Mouse (Mus musculus) stomach, postnatal 0 days (tissue): Measurements from ENCODE around the gene Creb3l2. TPM values are rescaled to one million over a fixed set of nuclear protein-coding genes. Genes with fewer than 3 reads are reported as not detected.

Experiments used
- ATAC-seq: fragments of 200-750 bp; cut with Nextera tagmentation; 2 replicates; pipeline ENCODE4 v1.8.0; 2017; ENCODE audit not compliant: low FRiP score, low TSS enrichment
- DNase-seq: peaks from one replicate; pipeline ENCODE4 v3.0.0-alpha.2; 2016; ENCODE audit warnings: low spot score
- H3K27ac ChIP-seq: fragments of 300-500 bp; sonication (generic); replicated peaks from 2 replicates; pipeline ENCODE4 v1.5.1; 2014; ENCODE audit warnings: mild to moderate bottlenecking, control low read depth
- H3K27me3 ChIP-seq: fragments of 300-500 bp; sonication (generic); 2 replicates; pipeline ENCODE4 v1.6.1; 2014; ENCODE audit warnings: low read length; ENCODE audit not compliant: control insufficient read depth, insufficient read depth
- H3K36me3 ChIP-seq: fragments of 300-500 bp; sonication (generic); 2 replicates; pipeline ENCODE4 v1.6.1; 2014; ENCODE audit warnings: low read length, mixed read lengths; ENCODE audit not compliant: control insufficient read depth, insufficient read depth
- H3K4me1 ChIP-seq: fragments of 300-500 bp; sonication (generic); replicated peaks from 2 replicates; pipeline ENCODE4 v1.6.1; 2014; ENCODE audit warnings: antibody characterized with exemption; ENCODE audit not compliant: control insufficient read depth, insufficient read depth
- H3K4me2 ChIP-seq: fragments of 300-500 bp; sonication (generic); replicated peaks from 2 replicates; pipeline ENCODE4 v1.6.1; 2014; ENCODE audit warnings: low read depth, mild to moderate bottlenecking, control low read depth, moderate library complexity
- H3K4me3 ChIP-seq: fragments of 300-500 bp; sonication (generic); 2 replicates; pipeline ENCODE4 v1.5.1; 2014; ENCODE audit warnings: low read depth, low read length, control low read depth
- H3K9ac ChIP-seq: fragments of 300-500 bp; sonication (generic); 2 replicates; pipeline ENCODE4 v1.6.1; 2014; ENCODE audit warnings: mild to moderate bottlenecking, low read length, control low read depth, mixed read lengths
- H3K9me3 ChIP-seq: fragments of 300-500 bp; sonication (generic); 2 replicates; pipeline ENCODE4 v1.6.1; 2016; ENCODE audit warnings: low read length; ENCODE audit not compliant: control insufficient read depth
- CTCF ChIP-seq: IDR thresholded peaks from 2 replicates; pipeline ENCODE4 v1.5.1; 2016; ENCODE audit warnings: antibody characterized with exemption, low read depth, mild to moderate bottlenecking, moderate library complexity
- EP300 ChIP-seq: optimal IDR thresholded peaks from 2 replicates; pipeline ENCODE3; 2016; ENCODE audit warnings: antibody characterized with exemption
- whole genome bisulfite sequencing: fragments of 180-500 bp; shearing (Covaris S2); extraction: QIAGEN DNeasy Blood & Tissue Kit; methylation state at CpG from one replicate; pipeline ENCODE4 v1.1.7; 2014; 5-methylcytosine and 5-hydroxymethylcytosine counted together
- polyA plus RNA-seq: library from polyadenylated mRNA; unstranded; fragments of >200 nt; fragmentation: Nextera tagmentation; extraction: Ambion mirVana; gene quantifications from 2 replicates; pipeline ENCODE4 v1.2.1, GENCODE M21; 2015

The Creb3l2 gene
- polyA plus RNA-seq, 1 experiment from 2014 or later = 8.5 TPM

DNA sequence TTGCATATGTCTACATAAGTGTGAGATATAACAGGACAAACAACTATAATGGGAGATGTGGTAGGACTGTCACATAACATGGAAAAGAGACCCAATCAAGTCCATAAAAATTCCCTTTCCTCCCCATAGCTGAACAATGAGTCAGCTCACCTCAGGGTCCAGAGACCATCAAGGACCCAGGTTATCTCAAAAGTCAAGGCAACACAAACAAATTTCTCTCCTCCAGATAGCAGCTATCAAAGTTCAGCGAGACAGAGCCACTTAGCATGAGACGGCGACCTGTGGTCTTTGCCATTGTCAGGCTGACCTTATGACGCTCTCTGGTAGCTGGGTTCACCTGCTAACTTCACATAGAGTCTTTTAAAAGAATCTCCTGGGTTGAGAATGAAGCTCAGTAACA is 44.7 kb downstream of the Creb3l2 start:
- H3K4me1 ChIP-seq = peaks cover 13% of the 10 kb centered on the region
- no peaks in the 10 kb centered on the region for H3K9me3 ChIP-seq
- H3K36me3 ChIP-seq = no peaks in the 10 kb centered on the region
- no peak overlapping the region for H3K9ac ChIP-seq
- TF ChIP-seq EP300 (no peak), CTCF (no peak)
- no peak overlapping the region for H3K4me3 ChIP-seq
- H3K27ac ChIP-seq = no peak overlapping the region
- H3K4me2 ChIP-seq = no peak overlapping the region
- no peak for DNase-seq
- H3K27me3 ChIP-seq = no peaks in the 10 kb centered on the region
- no peak for ATAC-seq
- WGBS = 68% methylated on average over 4 of the region's 4 CpGs

DNA sequence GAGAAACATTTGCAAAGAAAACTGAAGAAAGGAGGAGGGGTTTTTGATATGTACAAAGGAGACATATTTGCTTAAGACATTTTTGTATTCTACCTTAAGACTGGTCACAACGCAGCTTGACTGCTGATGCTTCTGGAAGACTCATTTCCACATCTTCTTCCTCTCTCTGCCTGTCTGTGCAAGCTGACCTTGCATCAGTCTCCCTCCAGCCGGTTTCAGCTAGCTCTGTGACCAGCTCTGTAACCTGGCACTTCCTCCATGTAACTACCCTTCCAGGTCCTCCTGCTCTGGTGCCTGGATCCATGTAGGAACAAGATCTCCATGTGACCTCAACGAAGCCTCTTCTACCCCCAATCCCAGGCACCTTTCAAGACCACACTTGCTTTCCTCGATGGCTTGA is 45.8 kb downstream of the Creb3l2 start:
- no peaks in the 10 kb centered on the region for H3K9me3 ChIP-seq
- no peak overlapping the region for H3K9ac ChIP-seq
- H3K36me3 ChIP-seq = no peaks in the 10 kb centered on the region
- no peaks in the 10 kb centered on the region for H3K27me3 ChIP-seq
- ATAC-seq (no peak), DNase-seq (no peak)
- TF ChIP-seq CTCF = no peak
- no peak for TF ChIP-seq EP300
- 63% methylated on average over 4 of the region's 4 CpGs for WGBS
- H3K27ac ChIP-seq = no peak overlapping the region
- H3K4me3 ChIP-seq = no peak overlapping the region
- no peak overlapping the region for H3K4me2 ChIP-seq
- peaks cover 8% of the 10 kb centered on the region for H3K4me1 ChIP-seq

DNA sequence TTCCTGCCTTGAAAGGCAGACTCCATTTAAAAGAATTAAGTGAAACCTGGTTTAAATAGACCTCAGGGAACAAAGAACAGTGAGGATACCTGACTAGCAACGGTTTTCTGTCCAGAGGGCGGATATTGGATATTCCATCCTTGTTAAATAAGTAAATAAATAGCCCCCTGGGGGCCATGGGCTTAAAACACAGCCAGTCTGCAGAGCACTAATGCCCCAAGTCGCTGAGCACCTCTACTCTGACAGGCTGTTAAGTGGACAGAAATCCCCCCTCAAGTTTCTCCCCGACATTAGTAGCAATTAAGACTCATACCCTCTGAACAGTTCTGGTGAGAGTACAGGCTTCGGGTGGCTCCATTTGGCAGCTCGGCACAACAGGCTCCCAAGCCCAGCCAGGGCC is 48.7 kb downstream of the Creb3l2 start:
- Histone ChIP-seq H3K9ac (no peak overlapping the region), H3K4me3 (no peak overlapping the region), H3K27me3 (no peaks in the 10 kb centered on the region), H3K36me3 (no peaks in the 10 kb centered on the region), H3K4me2 (no peak overlapping the region), H3K9me3 (no peaks in the 10 kb centered on the region), H3K27ac (no peak overlapping the region), H3K4me1 (peaks cover 3% of the 10 kb centered on the region; the same call in 1 of the 2 replicates)
- ATAC-seq (no peak), DNase-seq (no peak)
- WGBS = 74% methylated on average over 6 of the region's 6 CpGs
- no peak for TF ChIP-seq CTCF
- TF ChIP-seq EP300 = no peak

DNA sequence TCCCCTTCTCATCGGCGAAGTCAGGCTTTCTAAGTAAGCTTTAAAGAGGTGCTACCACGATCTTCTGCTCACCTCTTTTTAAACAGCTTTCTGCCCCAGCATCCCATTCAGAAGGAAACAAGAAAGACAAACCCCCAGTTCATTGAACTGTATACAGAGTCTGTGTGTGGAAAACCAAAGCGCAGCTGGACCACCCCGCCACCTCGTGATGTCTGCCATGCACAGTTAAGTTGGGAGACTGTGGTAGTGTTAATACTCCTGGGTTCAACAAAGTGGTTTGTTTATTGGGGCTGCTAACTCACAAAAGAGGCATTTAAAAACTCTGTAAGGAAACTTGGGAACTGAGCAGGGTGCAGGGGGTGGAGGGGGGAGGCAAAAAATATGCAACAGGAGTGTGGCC is 49.7 kb downstream of the Creb3l2 start:
- no peak overlapping the region for H3K4me3 ChIP-seq
- no peak for TF ChIP-seq CTCF
- no peak for TF ChIP-seq EP300
- 76% methylated on average over 6 of the region's 6 CpGs for WGBS
- no peak overlapping the region for H3K4me2 ChIP-seq
- no peak overlapping the region for H3K27ac ChIP-seq
- DNase-seq = no peak
- H3K9me3 ChIP-seq = no peaks in the 10 kb centered on the region
- no peak overlapping the region for H3K9ac ChIP-seq
- H3K4me1 ChIP-seq = peaks cover 3% of the 10 kb centered on the region; the same call in 1 of the 2 replicates
- no peaks in the 10 kb centered on the region for H3K36me3 ChIP-seq
- no peak for ATAC-seq
- no peaks in the 10 kb centered on the region for H3K27me3 ChIP-seq

DNA sequence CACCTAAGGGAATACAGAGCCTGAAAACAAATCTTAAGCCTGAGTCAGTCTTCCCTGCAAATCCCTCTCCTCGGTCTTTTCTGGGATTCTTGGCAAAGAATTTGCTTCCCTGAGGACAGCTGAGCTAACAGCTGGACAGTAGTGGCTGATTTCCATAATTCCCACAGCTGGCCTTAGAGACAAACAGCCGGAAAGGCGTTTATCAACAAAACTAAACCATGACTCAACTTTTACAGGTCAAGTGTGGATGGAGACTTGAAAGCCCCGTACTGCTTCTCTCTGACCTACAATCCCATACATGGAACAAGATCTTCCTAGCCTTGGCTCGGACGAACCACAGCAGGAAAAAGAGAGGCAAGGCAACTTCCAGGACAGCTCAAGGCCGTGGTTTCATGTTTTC is 50.6 kb downstream of the Creb3l2 start:
- TF ChIP-seq EP300 (no peak), CTCF (no peak)
- ATAC-seq = no peak; the same call in 1 of the 2 replicates
- Histone ChIP-seq H3K27me3 (no peaks in the 10 kb centered on the region), H3K9me3 (no peaks in the 10 kb centered on the region), H3K4me1 (peaks cover 3% of the 10 kb centered on the region; the same call in 1 of the 2 replicates), H3K9ac (no peak overlapping the region), H3K4me3 (no peak overlapping the region), H3K4me2 (no peak overlapping the region), H3K27ac (no peak overlapping the region), H3K36me3 (no peaks in the 10 kb centered on the region)
- WGBS = 46% methylated on average over 7 of the region's 7 CpGs
- DNase-seq = no peak

DNA sequence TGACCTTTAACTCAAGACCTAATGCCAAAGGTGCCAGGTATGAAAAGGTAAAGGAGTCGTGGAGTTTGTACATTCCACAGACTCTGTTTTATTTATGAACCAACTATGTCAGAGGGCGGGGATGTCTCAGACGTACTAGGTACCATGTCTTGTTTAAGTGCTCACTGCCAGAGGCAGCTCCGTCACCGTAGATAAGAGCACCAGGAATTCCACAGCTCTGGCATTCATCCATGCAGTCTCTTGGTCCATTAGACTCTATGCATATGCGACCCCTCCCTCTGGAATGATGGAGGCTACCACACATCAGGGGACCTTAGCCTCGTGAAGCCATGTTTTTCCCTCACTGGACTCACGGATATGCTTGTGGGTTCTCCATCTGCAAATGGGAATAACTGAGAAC is 53.0 kb downstream of the Creb3l2 start:
- WGBS = 41% methylated on average over 8 of the region's 8 CpGs
- DNase-seq = no peak
- H3K9ac ChIP-seq = no peak overlapping the region
- no peak overlapping the region for H3K4me2 ChIP-seq
- no peaks in the 10 kb centered on the region for H3K9me3 ChIP-seq
- H3K27me3 ChIP-seq = no peaks in the 10 kb centered on the region
- no peak for ATAC-seq
- no peaks in the 10 kb centered on the region; the same call in 1 of the 2 replicates for H3K36me3 ChIP-seq
- no peak overlapping the region for H3K27ac ChIP-seq
- no peak overlapping the region for H3K4me3 ChIP-seq
- 0 out of 2 replicates have a peak, but pooled peaks cover 3% of the 10 kb centered on the region for H3K4me1 ChIP-seq
- TF ChIP-seq CTCF (no peak), EP300 (no peak)
